In genomic region chr19:55916211-55916610, GRCm38 (mm10) we compare ENCODE assay signal across 13 mouse cellular contexts.
"Had no signal": no experiment of that assay in that cellular context is flagged by ENCODE, and none has a peak within 500 bp of the region (broad histone marks: within the 10 kb centered on the region; RNA-seq: fewer than 3 reads in every experiment).

No protein-coding gene starts in this region.

- H3K4me3 ChIP-seq: intestine, embryonic 15.5 days; left cerebral cortex, adult 2 months; liver, embryonic 13.5 days; neural tube, embryonic 12.5 days had no signal

- DNase-seq: kidney, adult 18-20 months; kidney, postnatal 14 days; liver, embryonic 13.5 days; lung, adult 2 months; lung, postnatal 10 days; right cerebral cortex, postnatal 4 days; spleen, adult 18-20 months had no signal

- H3K4me2 ChIP-seq: hindbrain, embryonic 14.5 days; intestine, embryonic 15.5 days; liver, embryonic 13.5 days; neural tube, embryonic 12.5 days had no signal

- ATAC-seq: intestine, embryonic 15.5 days had no signal

- H3K9ac ChIP-seq: hindbrain, embryonic 14.5 days; intestine, embryonic 15.5 days; liver, embryonic 13.5 days; neural tube, embryonic 12.5 days had no signal

- H3K9me3 ChIP-seq: intestine, embryonic 15.5 days; neural tube, embryonic 12.5 days had no signal

- H3K27me3 ChIP-seq: intestine, embryonic 15.5 days; liver, embryonic 13.5 days; megakaryocyte, embryonic 14.5 days; neural tube, embryonic 12.5 days had no signal

- H3K4me1 ChIP-seq: liver, embryonic 13.5 days had no signal

- H3K27ac ChIP-seq: hindbrain, embryonic 14.5 days; intestine, embryonic 15.5 days; left cerebral cortex, adult 2 months; liver, embryonic 13.5 days; macrophage; neural tube, embryonic 12.5 days had no signal
